Mouse (Mus musculus) forebrain, embryonic 12.5 days (tissue): ENCODE results near the gene Dnase2b. TPM values are rescaled to one million over a fixed set of nuclear protein-coding genes. Genes with fewer than 3 reads are reported as not detected.

Experiments used
- ATAC-seq: fragments of 200-750 bp; cut with Nextera tagmentation; 2 replicates; pipeline ENCODE4 v1.8.0; 2017; ENCODE audit warnings: moderate TSS enrichment; ENCODE audit not compliant: low FRiP score
- H3K27ac ChIP-seq: fragments of 300-500 bp; sonication (generic); 2 replicates; pipeline ENCODE4 v1.5.1; 2016; ENCODE audit warnings: mild to moderate bottlenecking
- H3K27me3 ChIP-seq: fragments of 300-500 bp; sonication (generic); 2 replicates; pipeline ENCODE4 v1.6.1; 2016; ENCODE audit warnings: mild to moderate bottlenecking
- H3K36me3 ChIP-seq: fragments of 300-500 bp; sonication (generic); replicated peaks from 2 replicates; pipeline ENCODE4 v1.6.1; 2016; ENCODE audit warnings: mild to moderate bottlenecking
- H3K4me1 ChIP-seq: fragments of 300-500 bp; sonication (generic); 2 replicates; pipeline ENCODE4 v1.6.1; 2016
- H3K4me2 ChIP-seq: fragments of 300-500 bp; sonication (generic); 2 replicates; pipeline ENCODE4 v1.6.1; 2016; ENCODE audit warnings: mild to moderate bottlenecking, moderate library complexity
- H3K4me3 ChIP-seq: fragments of 300-500 bp; sonication (generic); replicated peaks from 2 replicates; pipeline ENCODE4 v1.5.1; 2016; ENCODE audit warnings: mild to moderate bottlenecking
- H3K9ac ChIP-seq: fragments of 300-500 bp; sonication (generic); 2 replicates; pipeline ENCODE4 v1.6.1; 2016; ENCODE audit warnings: mild to moderate bottlenecking
- H3K9me3 ChIP-seq: fragments of 300-500 bp; sonication (generic); 2 replicates; pipeline ENCODE4 v1.6.1; 2016
- WGBS: fragments of 180-500 bp; shearing (Covaris S2); methylation state at CpG from one replicate; pipeline ENCODE4 v1.1.7; 2016; 5-methylcytosine and 5-hydroxymethylcytosine counted together
- polyA plus RNA-seq: library from polyadenylated mRNA; unstranded; fragments of >200 nt; fragmentation: Nextera tagmentation; extraction: Ambion mirVana; gene quantifications from 2 replicates; pipeline ENCODE4 v1.2.1, GENCODE M21; 2016

The Dnase2b gene
- polyA plus RNA-seq, 1 experiment from 2014 or later, result not detected

DNA sequence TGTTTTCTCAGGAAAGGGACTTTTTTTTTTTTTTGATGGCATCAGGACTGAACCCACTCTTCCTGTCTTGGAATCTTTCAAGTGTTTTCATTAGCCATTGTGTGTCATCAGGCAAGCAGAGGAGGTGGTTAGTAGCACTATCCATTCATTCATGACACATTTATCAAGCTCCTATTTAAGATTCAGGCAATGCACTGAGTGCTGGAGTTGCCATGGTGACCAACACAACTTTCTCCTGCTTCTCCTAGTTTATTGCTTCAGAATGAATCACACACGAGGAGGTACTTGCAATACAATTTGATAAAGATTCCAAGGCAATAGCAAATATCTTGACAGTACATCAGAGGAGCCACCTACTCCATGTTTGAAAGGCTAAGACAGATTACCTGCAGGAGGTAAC, 8.0 kb downstream of the Dnase2b start:
- ATAC-seq, result peak; percentile 53; the same call in 1 of the 2 replicates
- Histone ChIP-seq H3K4me3 (no peak overlapping the region), H3K27ac (no peak overlapping the region), H3K9ac (no peak overlapping the region), H3K4me2 (no peak overlapping the region), H3K4me1 (peaks cover 12% of the 10 kb centered on the region), H3K36me3 (no peaks in the 10 kb centered on the region), H3K9me3 (no peaks in the 10 kb centered on the region), H3K27me3 (no peaks in the 10 kb centered on the region)
- WGBS, result 21% methylated on average over 1 of the region's 1 CpGs

DNA sequence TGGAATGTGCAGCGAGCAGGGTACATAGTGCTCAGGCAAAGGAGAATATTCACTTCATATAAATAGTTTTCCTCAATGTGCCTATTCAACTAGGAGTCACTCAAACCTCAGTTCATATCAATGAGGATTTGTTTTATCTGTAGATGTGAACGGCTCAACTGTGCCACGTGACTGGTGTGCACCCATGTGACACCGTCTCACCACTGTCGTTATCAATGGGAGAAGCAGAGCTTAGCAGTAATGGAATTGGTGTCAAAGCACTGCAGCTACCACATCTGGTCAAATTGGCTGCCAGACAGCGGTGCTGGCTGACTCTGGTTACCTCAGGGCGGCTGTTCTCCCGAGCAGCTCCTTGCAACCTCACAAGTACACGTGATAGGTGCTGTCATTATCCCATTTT, 10.7 kb downstream of the Dnase2b start:
- Histone ChIP-seq H3K4me1 (peaks cover 12% of the 10 kb centered on the region), H3K27me3 (no peaks in the 10 kb centered on the region), H3K4me3 (no peak overlapping the region), H3K9ac (no peak overlapping the region), H3K9me3 (no peaks in the 10 kb centered on the region), H3K36me3 (no peaks in the 10 kb centered on the region), H3K4me2 (no peak overlapping the region), H3K27ac (no peak overlapping the region)
- no peak for ATAC-seq
- 89% methylated on average over 9 of the region's 9 CpGs for WGBS

DNA sequence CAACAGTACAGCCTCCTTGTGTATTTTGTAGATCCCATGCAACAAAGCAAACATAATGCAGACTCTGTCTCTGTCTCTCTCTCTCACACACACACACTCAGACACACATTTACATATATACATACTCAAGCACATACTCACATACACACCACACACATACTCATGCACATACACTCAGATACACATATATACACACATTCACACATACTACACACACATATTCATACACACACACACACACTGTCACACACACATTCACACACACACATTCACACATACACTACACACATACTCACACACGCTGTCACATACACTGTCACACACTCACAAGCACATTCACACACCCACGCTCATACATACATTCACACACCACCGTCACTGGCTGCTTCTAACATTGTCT, 12.9 kb downstream of the Dnase2b start:
- WGBS, result 95% methylated on average over 3 of the region's 3 CpGs
- no peaks in the 10 kb centered on the region for H3K9me3 ChIP-seq
- no peak for ATAC-seq

DNA sequence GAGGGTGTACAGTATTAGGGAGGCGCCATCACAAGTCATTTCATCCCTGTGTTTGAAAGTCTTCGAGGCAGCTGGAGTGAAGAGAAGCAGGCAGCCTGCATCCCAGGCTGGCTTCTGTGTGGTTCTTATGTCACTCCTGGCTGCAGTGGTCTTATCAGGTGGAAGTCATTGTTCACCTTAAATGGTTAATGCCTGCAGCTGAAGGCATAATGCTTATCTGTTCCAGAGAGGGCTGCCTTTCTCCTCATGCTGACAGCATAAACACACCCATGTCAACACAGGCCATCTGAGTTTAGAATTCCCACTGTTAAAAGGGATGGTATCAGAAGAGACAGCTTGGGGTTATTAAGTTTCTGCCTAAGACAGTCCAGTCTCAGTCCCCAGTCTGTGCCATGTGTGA, 14.2 kb downstream of the Dnase2b start:
- no peak overlapping the region for H3K4me3 ChIP-seq
- no peak overlapping the region for H3K4me2 ChIP-seq
- H3K27me3 ChIP-seq, result no peaks in the 10 kb centered on the region
- H3K4me1 ChIP-seq, result no peaks in the 10 kb centered on the region
- ATAC-seq, result no peak
- 86% methylated on average over 2 of the region's 2 CpGs for WGBS
- no peaks in the 10 kb centered on the region for H3K9me3 ChIP-seq
- no peak overlapping the region; the same call in 1 of the 2 replicates for H3K9ac ChIP-seq
- H3K36me3 ChIP-seq, result no peaks in the 10 kb centered on the region
- H3K27ac ChIP-seq, result no peak overlapping the region

More for the DNA sequence above, 12.9 kb downstream of the Dnase2b start:
- H3K27me3 ChIP-seq, result no peaks in the 10 kb centered on the region
- no peak overlapping the region for H3K4me2 ChIP-seq
- H3K4me3 ChIP-seq, result no peak overlapping the region
- no peak overlapping the region for H3K27ac ChIP-seq
- no peak overlapping the region for H3K9ac ChIP-seq
- H3K4me1 ChIP-seq, result peaks cover 9% of the 10 kb centered on the region
- no peaks in the 10 kb centered on the region for H3K36me3 ChIP-seq

DNA sequence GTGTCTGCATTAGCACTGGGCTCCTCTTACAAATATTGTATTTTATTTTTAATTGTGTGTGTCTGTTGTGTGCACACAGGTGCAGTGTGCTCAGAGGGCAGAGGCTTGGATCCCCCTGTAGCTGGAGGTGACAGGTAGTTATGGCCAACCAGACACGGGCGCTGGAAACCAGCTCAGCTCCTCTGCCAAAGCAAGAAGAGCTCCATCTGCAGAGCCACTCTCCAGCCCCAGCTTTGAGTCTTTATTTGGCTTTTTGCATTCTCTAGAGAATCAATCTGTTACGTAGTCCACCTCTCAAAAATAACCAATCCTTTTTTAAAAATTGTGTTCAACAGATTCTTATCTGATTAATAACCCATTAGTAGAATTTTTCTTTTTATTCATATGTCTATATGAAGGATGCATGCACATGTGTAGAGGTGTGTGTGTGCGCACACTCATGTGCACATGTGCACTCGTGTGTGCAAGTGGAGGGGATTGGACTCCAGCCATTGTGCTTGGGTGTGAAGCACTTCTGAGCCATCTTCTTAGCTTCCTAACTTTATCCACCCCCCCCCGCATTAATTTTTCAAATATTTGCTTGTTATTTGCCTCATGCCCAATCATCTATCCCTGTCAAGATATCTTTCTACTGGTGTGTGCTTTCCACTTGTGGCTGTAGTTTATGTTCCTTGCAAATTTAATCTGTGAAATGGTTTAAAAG, 16.0 kb downstream of the Dnase2b start:
- no peaks in the 10 kb centered on the region for H3K4me1 ChIP-seq
- 92% methylated on average over 6 of the region's 6 CpGs for WGBS
- no peak overlapping the region for H3K9ac ChIP-seq
- no peak for ATAC-seq
- no peak overlapping the region for H3K4me3 ChIP-seq
- no peaks in the 10 kb centered on the region for H3K9me3 ChIP-seq
- no peaks in the 10 kb centered on the region for H3K36me3 ChIP-seq
- no peaks in the 10 kb centered on the region for H3K27me3 ChIP-seq
- no peak overlapping the region for H3K4me2 ChIP-seq
- no peak overlapping the region for H3K27ac ChIP-seq

DNA sequence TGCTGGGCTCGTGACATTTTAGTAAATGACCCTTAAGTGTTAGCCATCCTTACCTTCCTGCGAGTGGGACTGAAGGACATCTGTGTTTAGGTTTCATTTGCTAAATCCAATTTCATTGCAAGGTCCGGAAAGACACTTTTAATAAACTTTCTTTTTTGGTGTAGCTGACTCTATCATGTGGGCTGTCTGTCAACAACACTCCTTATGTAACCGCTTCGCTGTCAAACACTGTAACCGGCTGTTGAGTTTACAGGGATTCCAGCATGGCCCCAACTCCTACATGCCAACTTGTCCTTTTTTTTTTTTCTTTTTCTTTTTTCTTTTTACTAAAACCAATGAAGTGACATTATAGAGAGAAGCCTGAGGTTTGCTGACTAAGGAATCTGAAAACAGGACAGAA, 17.0 kb downstream of the Dnase2b start:
- no peak overlapping the region for H3K4me2 ChIP-seq
- H3K27ac ChIP-seq, result no peak overlapping the region
- 81% methylated on average over 6 of the region's 6 CpGs for WGBS
- H3K27me3 ChIP-seq, result no peaks in the 10 kb centered on the region
- no peak overlapping the region for H3K4me3 ChIP-seq
- ATAC-seq, result no peak
- no peaks in the 10 kb centered on the region for H3K36me3 ChIP-seq
- no peaks in the 10 kb centered on the region for H3K4me1 ChIP-seq
- no peak overlapping the region for H3K9ac ChIP-seq
- H3K9me3 ChIP-seq, result no peaks in the 10 kb centered on the region

DNA sequence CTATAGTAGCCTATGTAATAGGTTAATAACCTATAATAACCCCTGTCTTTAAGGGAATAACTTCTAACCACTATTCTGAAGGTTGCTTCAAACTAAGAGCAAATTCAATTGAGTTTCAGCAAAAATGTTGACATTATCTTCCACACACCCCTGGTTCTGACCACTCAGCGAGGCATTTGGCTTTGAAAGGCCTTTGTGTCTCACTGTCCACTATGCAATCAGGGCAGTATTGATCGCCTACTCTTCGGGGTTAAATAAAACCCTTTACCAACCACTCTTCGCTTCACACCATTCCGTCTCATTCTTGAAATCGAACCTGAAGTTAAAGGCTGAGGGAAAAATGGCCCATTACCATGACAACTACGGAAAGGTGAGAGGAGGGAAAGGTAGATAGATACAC, 18.5 kb downstream of the Dnase2b start:
- Histone ChIP-seq H3K36me3 (no peaks in the 10 kb centered on the region), H3K4me2 (no peak overlapping the region), H3K9ac (no peak overlapping the region), H3K9me3 (no peaks in the 10 kb centered on the region), H3K4me1 (no peaks in the 10 kb centered on the region), H3K4me3 (no peak overlapping the region), H3K27ac (no peak overlapping the region), H3K27me3 (no peaks in the 10 kb centered on the region)
- WGBS, result 90% methylated on average over 7 of the region's 7 CpGs
- no peak for ATAC-seq

DNA sequence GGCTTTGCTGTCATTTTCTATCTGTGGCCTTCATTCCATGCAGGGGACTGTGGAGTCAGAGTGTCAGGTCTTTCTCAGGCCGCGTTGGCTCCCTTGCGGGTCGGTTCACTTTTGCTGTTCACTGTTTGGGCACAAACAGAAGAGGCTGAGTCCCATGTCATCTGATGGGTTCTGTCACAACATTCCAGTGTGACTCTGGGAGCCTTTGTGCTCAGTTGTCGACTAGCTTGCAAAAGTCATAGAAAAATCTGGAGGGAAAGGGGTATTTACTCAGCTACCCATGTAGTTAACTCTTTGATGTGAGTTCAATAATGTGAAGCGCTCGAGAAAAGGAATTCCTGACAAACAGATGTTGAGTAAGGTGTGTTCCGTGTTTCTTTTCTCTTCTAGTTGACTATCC, 19.0 kb downstream of the Dnase2b start:
- Histone ChIP-seq H3K9ac (no peak overlapping the region), H3K27me3 (no peaks in the 10 kb centered on the region), H3K4me2 (no peak overlapping the region), H3K4me1 (no peaks in the 10 kb centered on the region), H3K4me3 (no peak overlapping the region), H3K27ac (no peak overlapping the region), H3K9me3 (no peaks in the 10 kb centered on the region), H3K36me3 (no peaks in the 10 kb centered on the region)
- ATAC-seq, result no peak
- 78% methylated on average over 8 of the region's 8 CpGs for WGBS

DNA sequence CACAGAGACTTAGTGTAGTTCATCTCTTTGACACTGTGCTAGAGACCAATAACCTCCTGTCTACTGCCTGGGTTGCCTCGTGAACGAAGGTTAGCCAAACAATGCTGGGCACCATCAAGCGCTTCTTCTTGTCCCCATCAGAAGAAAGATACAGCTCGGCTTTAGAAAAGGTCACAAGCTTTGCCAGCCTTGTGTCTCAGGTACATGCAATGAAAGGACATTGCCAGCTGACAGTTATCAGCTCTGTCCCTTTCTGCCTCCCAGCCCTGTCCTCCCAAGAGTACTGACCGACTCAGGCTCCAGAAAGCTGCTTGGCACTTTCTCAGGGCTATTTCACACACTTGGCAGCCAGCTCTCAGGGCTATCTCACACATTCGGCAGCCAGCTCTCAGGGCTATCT, 20.0 kb downstream of the Dnase2b start:
- no peak overlapping the region for H3K9ac ChIP-seq
- H3K27me3 ChIP-seq, result no peaks in the 10 kb centered on the region
- no peak overlapping the region for H3K4me2 ChIP-seq
- H3K27ac ChIP-seq, result no peak overlapping the region
- H3K9me3 ChIP-seq, result no peaks in the 10 kb centered on the region
- 90% methylated on average over 6 of the region's 6 CpGs for WGBS
- ATAC-seq, result no peak
- H3K4me3 ChIP-seq, result no peak overlapping the region
- H3K4me1 ChIP-seq, result no peaks in the 10 kb centered on the region
- H3K36me3 ChIP-seq, result no peaks in the 10 kb centered on the region

DNA sequence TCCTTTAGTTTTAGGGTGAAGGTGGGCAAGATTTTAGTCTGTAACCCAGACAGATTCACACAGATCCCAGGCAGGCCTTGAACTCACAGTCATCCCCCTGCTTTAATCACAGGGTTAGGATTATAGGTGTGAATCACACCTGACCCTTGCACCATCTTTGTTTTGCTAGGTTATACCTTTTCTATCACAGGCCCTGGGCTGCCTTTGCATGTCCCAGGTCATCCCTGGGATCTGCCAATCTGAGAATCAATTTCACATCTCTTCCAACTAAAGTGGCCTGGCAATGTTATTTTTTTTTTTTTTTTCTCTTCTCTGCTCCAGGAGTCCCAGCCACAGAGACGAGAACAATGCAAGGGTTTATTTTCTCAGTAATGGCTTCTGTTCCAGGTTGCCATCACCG, 23.8 kb downstream of the Dnase2b start:
- Histone ChIP-seq H3K4me1 (no peaks in the 10 kb centered on the region), H3K9ac (no peak overlapping the region), H3K4me3 (no peak overlapping the region), H3K4me2 (no peak overlapping the region), H3K9me3 (no peaks in the 10 kb centered on the region), H3K27me3 (no peaks in the 10 kb centered on the region), H3K27ac (no peak overlapping the region), H3K36me3 (no peaks in the 10 kb centered on the region)
- 56% methylated on average over 2 of the region's 2 CpGs for WGBS
- ATAC-seq, result no peak

DNA sequence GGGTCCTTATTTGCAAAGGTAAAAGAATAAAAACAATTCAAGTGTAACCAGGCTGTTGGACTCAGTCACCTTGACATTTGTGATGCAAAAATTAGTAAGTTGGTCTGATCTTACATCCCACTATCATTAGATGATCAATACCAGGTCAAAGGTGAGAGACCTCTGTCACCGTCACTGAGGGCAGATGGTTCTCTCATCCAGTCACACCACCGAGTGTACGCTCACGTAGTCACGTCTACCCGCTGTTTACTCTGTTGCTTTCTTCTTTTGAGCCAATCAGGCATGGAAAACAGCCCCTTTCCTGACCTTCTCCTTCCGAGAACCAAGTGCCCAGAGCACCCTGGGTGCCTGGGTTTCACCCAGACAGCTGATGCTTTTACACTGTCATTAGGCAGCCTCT, 24.2 kb downstream of the Dnase2b start:
- Histone ChIP-seq H3K4me2 (no peak overlapping the region), H3K4me1 (no peaks in the 10 kb centered on the region), H3K27me3 (no peaks in the 10 kb centered on the region), H3K9me3 (no peaks in the 10 kb centered on the region), H3K9ac (no peak overlapping the region), H3K36me3 (no peaks in the 10 kb centered on the region), H3K4me3 (no peak overlapping the region), H3K27ac (no peak overlapping the region)
- 86% methylated on average over 7 of the region's 7 CpGs for WGBS
- no peak for ATAC-seq

DNA sequence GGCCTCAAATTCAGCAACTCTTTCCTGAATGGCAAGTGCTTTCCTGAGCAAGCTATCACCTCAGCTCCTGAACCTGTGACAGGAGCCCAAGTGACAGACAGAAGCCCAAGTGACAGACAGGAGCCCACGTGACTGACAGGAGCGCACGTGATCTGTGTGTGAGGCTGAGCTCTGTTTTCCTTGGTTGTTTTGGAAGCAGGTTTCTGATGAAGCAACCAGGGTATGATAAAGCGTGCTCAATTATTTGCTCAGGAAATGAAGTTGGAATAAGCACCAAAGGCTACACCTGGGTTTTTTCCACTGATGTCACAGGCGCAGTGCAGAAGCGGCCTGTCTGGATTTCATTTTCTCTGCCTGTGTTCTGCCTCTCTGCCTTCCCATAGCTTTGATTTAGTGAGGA, 25.9 kb downstream of the Dnase2b start:
- no peak overlapping the region for H3K27ac ChIP-seq
- H3K4me2 ChIP-seq, result no peak overlapping the region
- no peaks in the 10 kb centered on the region for H3K4me1 ChIP-seq
- 90% methylated on average over 6 of the region's 6 CpGs for WGBS
- H3K36me3 ChIP-seq, result no peaks in the 10 kb centered on the region
- H3K4me3 ChIP-seq, result no peak overlapping the region
- H3K27me3 ChIP-seq, result no peaks in the 10 kb centered on the region
- no peaks in the 10 kb centered on the region for H3K9me3 ChIP-seq
- no peak for ATAC-seq
- H3K9ac ChIP-seq, result no peak overlapping the region

DNA sequence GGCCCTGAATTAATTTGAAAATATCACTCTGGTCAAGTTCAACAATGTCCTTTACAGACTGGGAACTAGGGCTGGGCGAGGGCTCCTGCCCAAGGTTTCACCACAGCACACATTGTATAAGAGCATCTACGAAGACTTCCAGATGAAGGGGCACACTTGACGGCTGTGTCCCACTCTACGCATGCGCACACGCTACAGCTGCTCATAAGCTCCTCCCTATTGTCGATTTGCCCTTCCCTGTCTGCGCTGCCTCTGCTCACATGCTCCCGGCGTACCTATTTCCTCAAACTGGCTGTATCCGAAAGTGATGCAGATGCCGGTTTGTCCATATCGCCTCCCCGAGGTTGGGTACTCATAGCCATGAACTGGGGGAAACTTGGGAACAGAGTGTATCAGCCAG, 28.8 kb downstream of the Dnase2b start:
- Histone ChIP-seq H3K36me3 (no peaks in the 10 kb centered on the region), H3K27me3 (no peaks in the 10 kb centered on the region), H3K4me1 (no peaks in the 10 kb centered on the region), H3K4me3 (no peak overlapping the region), H3K27ac (no peak overlapping the region), H3K9ac (no peak overlapping the region), H3K4me2 (no peak overlapping the region), H3K9me3 (no peaks in the 10 kb centered on the region)
- no peak for ATAC-seq
- 94% methylated on average over 14 of the region's 14 CpGs for WGBS
